Mouse (Mus musculus): ENCODE measurements around the gene Mthfsl. TPM values are rescaled to one million over a fixed set of nuclear protein-coding genes. Genes with fewer than 3 reads are reported as not detected.
A peak's percentile ranks its signal among the peaks of the same experiment; 100 is the strongest.
"Not testable (repeated sequence)": the region's sequence is repeated elsewhere in the genome, so short reads cannot be mapped to it uniquely, and the experiment has no call there.

The Mthfsl gene
- total RNA-seq, 1 experiment from 2014 or later, result 38.9 TPM

GRCm38 (mm10) chr9:88698746-88699145 lies 21.4 kb downstream of the Mthfsl start:
- ATAC-seq (replicated peaks; ENCODE audit: low read depth, poor library complexity, severe bottlenecking), result peak; percentile 79

- not testable (repeated sequence) for ATAC-seq (replicated peaks; ENCODE audit: low read depth, poor library complexity, severe bottlenecking)
These were observed 28.8 kb downstream of the Mthfsl start for GRCm38 (mm10) chr9:88691307-88691706.

- not testable (repeated sequence) for ATAC-seq (replicated peaks; ENCODE audit: low read depth, poor library complexity, severe bottlenecking)
These were observed 30.6 kb downstream of the Mthfsl start for GRCm38 (mm10) chr9:88689451-88689850.

GRCm38 (mm10) chr9:88686719-88687118 lies 33.4 kb downstream of the Mthfsl start:
- not testable (repeated sequence) for ATAC-seq (replicated peaks; ENCODE audit: low read depth, poor library complexity, severe bottlenecking)

GRCm38 (mm10) chr9:88658341-88658740 lies 61.8 kb downstream of the Mthfsl start:
- ATAC-seq (replicated peaks; ENCODE audit: low read depth, poor library complexity, severe bottlenecking), result not testable (repeated sequence)

- not testable (repeated sequence) for ATAC-seq (replicated peaks; ENCODE audit: low read depth, poor library complexity, severe bottlenecking)
These were observed 69.4 kb downstream of the Mthfsl start for GRCm38 (mm10) chr9:88650742-88651141.

Other genes with a start within 250 kb of the Mthfsl start
- gene Syncrip, start 237.7 kb downstream of the Mthfsl start, total RNA-seq (2017), result 305 and 315 TPM in 2 replicates
- 10.4 and 11.4 TPM in 2 replicates for gene Zfp949, start 172.3 kb downstream of the Mthfsl start, total RNA-seq (2017)
- gene Trim43a, start 139.4 kb downstream of the Mthfsl start, total RNA-seq (2017), result not detected in 2 replicates
- not detected in 2 replicates for gene Bcl2a1d, start 11.6 kb upstream of the Mthfsl start, total RNA-seq (2017)
- not detected in 2 replicates for gene Trim43c, start 118.9 kb upstream of the Mthfsl start, total RNA-seq (2017)
- gene Bcl2a1a, start 236.6 kb upstream of the Mthfsl start, total RNA-seq (2017), result 0.41 TPM in 1 of 2 replicates, not detected in the other

All from common myeloid progenitor, adult 5-6 weeks (primary cell).